Mouse (Mus musculus) cerebellum, adult 2 months (tissue): ENCODE data around the gene Clip4.

ENCODE experiments used
- CTCF ChIP-seq: fragments of 200-500 bp; IDR thresholded peaks from 2 replicates; pipeline ENCODE4 v1.5.1; 2011; ENCODE audit warnings: low read depth, mild to moderate bottlenecking, control low read depth, low read length, moderate library complexity, borderline replicate concordance; ENCODE audit not compliant: insufficient read depth
- POLR2A ChIP-seq: fragments of 200-500 bp; IDR thresholded peaks from 2 replicates; pipeline ENCODE4 v1.6.1; 2011; ENCODE audit warnings: low read length, control low read depth, borderline replicate concordance; ENCODE audit not compliant: insufficient read depth

- 0 out of 2 replicates have a peak, but pooled peaks have one; percentile 20 for TF ChIP-seq CTCF
- no peak for TF ChIP-seq POLR2A
Measured at GRCm38 (mm10) chr17:71778696-71779095, 10.4 kb downstream of the Clip4 start.
